Mouse (Mus musculus): ENCODE measurements at regions not wholly inside any gene's neighbourhood (a gene's known extent, or its start where the extent isn't known, plus 50 kb on each side); places are given as distances from the start of the nearest gene placed in this dataset.

DNA sequence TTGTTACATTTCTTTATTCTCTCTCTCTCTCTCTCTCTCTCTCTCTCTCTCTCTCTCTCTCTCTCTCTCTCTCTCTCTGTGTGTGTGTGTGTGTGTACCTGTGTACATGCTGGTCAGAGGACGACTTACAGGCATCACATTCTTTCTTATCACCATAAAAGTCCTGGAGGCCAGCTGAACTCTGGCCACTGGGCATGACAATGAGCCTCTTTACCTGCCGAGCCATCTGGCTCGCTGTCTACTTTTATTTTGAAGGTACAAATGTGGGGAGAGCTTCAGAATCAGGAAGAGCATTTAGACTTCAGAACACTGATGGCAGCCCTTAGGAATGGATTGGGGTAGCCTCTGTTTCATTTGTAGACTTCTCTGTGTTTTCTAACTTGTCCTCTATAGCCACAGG is 171.0 kb downstream of the Zfp36l1 start:
- DNase-seq (ENCODE audit: low read depth) = no peak

DNA sequence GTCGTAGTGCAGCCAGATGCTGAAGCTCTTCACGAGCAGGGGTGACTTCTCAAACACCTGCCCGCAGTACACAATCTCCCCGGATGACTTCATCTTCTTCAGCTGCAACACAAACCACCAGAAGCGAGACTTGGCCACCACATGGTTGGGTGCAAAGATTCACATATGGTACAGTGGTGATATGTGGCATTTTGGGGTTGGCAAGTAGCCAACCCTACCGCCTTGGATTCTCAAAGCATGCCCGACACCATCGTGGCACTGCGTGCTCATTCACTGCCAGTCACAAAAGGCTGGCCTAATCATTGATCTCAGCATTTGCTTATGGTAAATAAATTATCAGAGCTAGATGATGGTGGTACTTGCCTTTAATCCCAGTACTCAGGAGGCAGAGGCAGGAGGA is 173.4 kb downstream of the Zfp36l1 start:
- DNase-seq (ENCODE audit: low read depth) = no peak

DNA sequence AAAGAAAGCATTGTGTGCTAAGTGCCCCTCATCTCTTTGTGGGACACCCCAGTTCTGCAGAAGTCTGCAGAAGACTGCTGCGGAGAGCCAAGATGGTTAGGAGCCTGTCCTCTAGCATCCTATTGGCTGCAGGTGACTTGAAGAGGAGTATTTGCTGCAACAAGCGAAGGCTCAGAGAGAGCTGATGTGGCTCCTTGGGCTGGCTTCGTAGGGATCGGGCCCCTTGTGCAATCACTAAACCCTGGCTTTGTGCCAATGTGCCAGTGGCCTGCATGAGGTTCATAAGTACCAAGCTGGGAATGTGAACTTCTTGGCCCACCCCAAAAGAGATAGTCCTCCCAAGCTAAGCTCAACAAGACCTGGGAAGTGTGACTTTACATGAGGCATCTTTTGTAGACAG is 174.9 kb downstream of the Zfp36l1 start:
- no peak for DNase-seq (ENCODE audit: low read depth)

DNA sequence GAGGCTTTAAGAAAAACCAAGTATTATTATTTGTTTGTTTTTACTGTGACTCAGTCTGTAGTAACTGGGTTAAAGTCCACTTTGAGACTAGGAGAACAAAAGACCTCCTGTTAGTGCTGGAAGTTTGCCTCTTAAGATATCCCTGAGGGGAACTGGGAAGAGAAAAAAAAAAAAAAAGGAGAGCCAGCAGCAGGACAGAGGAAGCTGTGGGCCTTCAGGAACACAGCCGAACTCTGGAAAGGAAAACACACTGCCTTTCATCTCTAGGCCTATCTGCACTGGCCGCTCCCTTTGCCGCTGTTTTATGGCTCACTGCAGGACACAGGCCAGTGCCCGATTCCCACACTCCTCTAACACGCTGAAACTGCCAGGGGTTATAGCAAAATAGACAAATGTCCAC is 176.1 kb downstream of the Zfp36l1 start:
- DNase-seq (ENCODE audit: low read depth) = no peak

DNA sequence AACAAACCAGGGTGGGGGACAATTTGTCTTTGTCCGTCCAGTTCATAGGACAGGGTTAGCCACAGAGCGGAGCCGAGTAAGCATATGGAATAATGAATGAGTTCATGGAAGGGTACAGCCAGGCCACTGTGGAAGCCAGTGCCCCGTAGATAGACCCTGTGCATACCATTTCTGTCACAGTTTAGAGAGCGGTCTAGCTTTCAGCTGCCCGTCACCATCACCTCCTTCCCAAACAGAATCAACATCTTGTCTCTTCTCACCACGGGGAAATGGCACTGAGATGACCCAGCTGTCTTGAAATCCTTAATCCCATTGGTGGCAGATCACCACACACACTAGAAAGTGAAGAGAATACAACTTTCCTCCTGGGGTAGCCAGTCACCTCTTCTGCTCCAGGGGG is 178.7 kb downstream of the Zfp36l1 start:
- DNase-seq (ENCODE audit: low read depth) = no peak

DNA sequence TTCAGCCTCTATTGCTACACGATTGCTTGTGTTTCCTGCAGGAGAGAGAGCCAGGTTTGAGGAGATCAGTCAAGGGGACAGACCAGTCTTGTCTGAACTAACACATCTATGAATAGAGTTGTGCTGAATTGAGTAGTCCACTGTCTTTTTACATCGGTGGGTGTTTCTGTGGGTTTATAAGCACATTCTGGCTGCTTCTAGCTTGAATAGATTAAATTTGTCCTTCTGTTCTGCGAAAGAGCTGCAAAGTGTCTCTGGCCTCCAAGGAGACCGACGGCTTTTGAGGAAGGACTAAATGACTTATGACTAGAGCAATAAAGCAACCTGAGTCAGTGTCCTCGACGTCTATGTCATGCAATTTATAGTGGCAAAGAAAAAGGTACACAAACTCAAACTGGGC is 179.9 kb downstream of the Zfp36l1 start:
- DNase-seq (ENCODE audit: low read depth) = no peak

DNA sequence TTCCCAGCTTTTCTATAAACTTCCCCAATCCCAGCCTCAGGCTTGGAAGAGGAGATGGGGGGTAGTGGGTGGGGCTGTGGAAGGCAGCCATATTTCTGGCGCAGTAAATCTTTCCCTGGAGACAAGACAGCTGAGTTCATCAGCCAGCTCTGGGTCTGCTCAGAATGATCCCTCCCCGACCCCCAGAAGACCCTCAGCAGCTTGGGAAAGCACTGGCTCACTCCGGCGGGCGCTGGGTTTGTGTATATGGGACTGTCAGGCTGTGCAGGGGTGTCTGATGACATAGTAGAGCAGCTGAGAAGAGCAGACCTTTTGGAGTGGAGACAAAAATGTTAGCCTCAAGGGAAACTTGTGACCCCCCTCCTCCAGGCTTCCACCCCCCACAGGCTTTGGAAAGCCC is 181.4 kb downstream of the Zfp36l1 start:
- DNase-seq (ENCODE audit: low read depth) = no peak

DNA sequence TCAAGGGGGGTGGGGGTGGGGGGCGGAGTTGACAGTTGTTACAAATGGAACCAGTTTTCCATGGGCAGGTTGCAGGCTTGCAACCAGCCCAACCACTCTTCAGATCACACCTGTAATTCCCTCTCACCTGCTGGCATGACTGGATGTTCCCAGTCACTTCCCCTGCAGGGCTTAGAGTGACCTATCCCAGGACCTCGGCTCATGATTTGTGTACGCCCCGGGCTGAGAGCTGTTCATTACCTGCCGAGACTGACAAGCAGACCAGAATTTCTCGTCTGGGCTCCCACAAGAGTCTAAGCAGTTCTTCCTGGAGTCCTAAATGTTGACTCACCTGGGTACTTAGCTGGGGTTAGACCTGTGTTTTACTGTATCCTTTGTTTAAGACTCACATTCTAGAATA is 183.0 kb downstream of the Zfp36l1 start:
- DNase-seq (ENCODE audit: low read depth) = no peak

DNA sequence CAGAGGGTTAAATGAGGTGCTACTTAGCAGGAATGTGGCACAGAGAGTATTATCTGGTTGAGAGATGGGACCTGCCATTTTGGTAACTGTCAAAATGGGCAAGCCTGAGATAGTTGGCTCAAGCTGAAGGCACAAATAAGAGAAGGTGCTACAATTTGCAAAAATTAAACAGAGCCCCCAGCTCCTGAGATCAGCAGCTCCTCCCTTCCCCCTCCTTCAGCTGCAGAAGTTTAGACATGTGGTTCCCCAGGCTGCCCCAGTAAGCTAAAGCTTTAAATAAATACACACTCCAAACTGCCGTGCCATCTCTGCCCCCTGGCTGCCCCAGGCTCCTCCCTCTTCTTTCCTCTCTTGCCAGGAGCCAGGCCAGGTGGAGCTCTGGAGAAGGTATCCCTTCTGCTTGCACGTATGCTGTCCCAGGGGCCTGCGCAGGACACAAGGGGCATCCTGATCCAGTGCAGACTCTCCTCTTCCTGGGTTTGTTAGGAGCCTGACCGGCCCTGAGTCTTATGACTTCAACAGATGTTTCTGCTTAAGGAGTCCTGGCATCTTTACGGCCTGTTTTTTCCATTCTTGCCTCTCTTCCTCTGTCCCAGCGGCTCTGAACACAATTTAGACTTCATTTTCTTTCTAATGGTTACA is 184.0 kb downstream of the Zfp36l1 start:
- DNase-seq (ENCODE audit: low read depth) = no peak

DNA sequence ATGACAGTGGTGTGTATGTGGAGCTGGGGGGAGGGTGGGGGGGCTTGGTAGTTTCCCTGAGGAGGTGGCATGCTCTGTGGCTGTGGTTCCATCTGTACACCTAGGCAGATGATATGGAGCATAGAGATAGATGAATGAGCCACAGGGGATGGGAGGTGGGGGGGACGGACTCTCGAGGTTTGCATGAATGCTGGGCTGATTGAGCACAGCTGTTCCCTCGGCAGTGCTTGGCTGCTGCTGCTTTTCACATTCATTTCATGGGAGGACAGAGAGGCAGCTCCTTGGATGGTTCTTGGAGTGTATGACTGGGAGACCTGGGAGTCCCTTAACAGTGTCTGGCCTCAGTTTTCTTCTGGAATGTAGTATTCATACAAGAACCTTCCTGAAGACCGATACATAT is 184.5 kb downstream of the Zfp36l1 start:
- DNase-seq (ENCODE audit: low read depth) = no peak

DNA sequence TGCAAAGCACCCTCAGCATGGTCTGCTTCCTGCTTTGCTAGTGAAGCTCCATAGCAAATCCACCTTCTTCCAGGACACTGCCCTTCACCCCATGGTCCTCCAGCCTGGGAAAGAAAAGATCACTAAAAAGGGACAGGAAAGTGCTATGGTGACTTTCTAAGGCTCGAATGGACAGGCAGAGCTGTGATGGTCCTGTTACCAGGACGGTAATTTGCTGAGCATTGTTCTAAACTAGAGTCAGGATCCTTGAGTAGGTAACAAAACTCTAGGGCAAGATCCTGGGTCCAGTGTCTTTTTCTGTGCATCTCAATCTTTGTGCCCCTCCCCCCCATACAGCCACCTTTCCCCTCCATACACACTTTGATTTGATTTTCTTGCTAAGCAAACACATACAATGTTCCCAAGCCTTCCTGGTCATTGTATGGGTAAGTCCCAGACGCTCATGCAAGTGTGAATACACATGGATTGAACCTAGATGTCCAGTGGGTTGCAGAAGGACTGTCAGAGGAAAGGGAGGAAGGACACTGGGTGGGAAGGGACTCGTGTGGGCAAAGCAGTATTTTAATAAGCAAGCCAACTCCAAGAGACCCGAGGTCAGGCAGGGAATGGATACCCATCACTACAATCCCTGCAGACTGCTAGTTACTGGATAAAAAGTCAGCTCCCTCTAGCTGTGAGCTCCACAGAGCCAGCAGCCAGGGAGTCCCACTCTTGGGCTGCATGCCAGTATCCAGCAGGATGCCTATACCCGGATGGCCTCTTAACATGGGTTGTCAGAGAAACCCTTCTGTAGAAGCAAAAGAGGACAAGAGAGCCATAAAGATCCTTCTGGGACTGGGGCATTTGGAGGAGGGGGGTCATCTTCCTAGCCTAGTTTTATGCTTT is 186.9 kb downstream of the Zfp36l1 start:
- no peak for DNase-seq (ENCODE audit: low read depth)

DNA sequence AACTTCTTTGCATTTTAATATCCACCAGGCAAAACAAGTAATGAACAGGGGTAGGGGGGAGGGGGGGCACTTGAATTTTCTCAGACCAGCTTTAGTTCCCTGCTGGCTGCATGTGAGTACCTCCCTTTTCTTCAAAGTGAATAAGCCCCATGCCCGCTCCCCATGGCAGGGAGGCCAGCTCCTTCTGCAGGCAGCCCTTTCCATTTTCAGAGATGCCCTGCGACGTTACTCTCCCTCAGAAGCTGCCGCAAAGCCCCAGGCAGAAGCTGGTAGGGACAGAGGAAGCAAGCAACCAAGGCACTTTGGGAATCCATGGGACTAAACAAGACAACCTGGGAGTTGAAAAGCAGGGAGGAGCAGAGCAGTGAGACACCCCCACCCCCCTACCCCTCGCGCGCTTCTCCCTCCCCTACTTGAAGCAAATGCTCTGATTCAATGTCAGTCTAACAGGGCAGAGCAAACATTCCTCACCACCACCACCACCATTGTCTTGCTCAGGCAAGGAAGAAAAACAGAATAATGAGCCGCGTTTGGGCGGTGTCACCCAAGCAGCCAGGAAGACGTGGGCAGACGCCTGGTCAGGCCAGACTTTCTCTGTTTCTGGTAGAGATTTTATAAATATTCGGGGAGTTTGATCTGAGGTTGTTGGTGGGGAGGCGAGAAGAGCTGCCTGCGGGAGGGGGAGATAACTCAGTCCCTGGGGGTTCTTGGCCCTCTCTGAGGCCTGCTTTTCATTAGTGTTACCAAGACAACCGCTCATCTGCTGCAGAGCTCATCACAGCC is 187.7 kb downstream of the Zfp36l1 start:
- DNase-seq (ENCODE audit: low read depth) = no peak

DNA sequence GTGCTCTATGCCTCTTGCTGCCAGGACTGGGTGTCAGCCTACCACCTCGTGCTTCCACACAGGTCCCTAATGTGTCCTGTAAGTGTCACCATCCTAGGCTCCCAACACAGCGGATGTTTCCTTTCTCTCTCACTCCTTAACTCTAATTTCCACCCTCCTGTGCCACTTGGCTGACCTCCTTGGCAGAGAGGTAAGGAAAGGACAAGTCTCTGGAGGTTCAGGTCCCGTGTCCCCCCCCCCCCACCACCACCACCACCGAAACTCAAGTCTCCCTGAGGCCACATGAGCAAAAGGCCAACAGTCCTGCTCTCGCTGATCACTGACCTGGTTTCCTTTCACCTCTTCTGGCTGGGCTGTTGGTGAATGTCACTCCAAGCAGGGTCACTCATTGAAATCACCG is 189.0 kb downstream of the Zfp36l1 start:
- DNase-seq (ENCODE audit: low read depth) = no peak

DNA sequence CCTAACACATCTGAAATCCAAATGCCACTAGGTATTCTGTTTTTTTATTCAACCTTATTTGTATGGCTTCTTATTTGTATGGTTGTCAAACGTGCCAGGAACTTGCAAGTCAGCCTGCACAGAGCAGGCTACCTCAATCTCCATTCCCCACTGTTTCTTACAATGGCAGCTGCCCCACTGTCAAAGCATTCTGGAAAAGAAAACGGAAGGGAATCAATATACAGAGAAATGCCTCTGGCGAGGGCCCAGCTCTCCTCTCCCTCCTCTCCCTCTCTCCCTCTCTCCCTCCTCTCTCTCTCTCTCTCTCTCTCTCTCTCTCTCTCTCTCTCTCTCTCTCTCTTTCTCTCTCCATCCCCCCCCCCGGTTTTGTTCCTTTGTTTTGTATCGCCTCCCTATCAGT is 191.0 kb downstream of the Zfp36l1 start:
- no peak for DNase-seq (ENCODE audit: low read depth)

DNA sequence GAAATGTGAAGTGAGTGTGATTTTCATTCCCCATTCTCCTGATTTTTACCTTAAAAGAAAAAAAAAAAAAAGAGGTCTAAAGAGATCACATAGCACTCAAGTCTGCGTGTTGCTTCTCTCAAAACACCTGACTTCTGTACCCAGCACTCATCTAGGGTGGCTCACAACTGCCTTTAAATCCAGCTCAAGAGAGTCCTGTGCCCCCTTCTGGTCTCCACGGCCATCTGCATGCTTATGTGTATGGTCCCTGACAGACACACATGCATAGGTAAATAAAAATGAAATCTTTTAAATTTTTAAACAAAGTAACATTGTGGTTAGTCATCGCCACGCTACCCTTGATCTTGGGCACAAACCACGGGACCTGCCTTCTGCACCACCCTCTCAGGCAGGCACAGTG is 193.8 kb downstream of the Zfp36l1 start:
- DNase-seq (ENCODE audit: low read depth) = peak; percentile 39

DNA sequence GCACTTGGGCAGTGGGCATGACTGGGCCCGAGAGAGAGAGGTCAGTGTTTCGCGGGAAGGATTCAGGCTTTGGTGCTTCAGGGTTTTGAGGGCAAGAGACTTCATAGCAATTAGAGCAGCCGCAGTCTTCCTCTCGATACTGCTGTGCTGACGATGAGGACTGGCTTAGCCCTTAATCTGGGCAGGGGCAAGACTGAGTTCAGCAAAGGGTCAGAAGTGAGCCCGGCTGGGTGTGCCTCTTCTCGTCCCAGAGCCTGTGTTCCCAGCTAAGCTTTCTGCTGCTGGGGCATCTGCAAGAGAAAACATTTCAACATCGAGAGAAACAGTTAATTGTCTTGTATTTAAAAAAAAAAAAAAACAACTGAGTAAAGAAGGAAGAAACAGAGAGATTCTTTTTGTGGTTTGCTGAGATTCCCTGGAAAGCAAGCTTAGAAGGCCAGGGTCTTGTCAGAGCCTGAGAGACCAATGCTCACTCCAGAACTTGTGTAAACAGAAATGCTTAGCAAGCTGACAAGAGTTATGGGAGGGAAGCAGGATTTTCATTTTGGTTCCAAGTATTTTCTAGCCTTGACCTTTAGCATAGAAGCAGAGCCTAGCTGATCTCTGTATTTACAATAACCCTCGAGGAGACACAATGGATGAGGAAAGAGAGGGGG is 195.1 kb downstream of the Zfp36l1 start:
- DNase-seq (ENCODE audit: low read depth) = no peak

DNA sequence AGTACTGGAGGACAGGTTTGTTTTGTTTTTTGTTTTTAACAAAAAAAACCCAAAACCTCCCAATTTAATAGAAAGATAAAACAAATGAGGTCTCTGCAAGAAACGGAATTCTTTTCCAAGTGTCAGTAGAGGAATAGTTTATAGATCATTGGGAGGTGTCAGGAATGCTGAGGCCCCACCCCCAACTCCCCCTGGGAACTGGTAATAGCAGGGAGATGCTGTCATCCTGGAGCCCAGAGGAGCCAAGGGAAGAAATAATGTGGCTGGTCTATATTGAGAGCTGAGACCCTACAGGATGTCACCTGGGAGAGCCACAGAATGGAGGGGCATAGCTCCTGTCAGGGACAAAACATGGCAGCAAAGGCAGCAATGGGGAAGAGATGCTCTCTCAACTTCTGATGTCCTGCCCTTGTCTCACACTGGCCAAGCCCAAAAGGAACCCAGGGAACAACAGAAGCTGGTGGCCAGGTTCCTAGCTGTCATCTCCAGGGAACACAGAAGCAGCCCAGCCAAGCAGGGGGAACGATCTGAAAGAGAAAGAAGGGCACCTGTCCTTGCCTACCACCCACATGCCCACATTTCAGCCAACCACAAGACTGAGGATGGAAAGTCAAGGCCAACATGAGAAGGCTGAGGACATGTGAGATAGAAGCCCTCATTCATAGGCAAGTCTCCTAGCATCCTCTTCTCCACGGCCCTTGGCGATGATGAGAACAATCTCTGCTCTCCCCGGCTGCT is 195.7 kb downstream of the Zfp36l1 start:
- no peak for DNase-seq (ENCODE audit: low read depth)

DNA sequence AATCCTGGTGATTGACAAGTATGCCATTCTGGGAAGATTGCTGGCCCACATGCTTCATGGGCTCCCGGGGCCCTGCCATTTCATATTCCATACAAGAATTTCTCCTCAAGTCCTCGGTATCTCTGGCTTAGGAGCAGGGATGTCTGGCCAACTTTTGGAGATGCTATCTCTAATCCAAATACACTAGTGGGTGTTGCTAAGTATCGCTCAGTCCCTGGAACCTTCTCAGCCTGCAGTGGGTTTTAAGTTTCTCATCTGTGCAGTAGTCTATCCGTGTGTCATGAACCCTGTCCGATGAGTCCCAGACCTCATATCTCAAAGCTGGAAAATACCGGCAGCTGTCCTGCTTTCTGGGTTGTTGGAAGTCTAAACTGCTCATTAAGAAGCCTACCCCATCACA is 198.9 kb downstream of the Zfp36l1 start:
- no peak for DNase-seq (ENCODE audit: low read depth)

DNA sequence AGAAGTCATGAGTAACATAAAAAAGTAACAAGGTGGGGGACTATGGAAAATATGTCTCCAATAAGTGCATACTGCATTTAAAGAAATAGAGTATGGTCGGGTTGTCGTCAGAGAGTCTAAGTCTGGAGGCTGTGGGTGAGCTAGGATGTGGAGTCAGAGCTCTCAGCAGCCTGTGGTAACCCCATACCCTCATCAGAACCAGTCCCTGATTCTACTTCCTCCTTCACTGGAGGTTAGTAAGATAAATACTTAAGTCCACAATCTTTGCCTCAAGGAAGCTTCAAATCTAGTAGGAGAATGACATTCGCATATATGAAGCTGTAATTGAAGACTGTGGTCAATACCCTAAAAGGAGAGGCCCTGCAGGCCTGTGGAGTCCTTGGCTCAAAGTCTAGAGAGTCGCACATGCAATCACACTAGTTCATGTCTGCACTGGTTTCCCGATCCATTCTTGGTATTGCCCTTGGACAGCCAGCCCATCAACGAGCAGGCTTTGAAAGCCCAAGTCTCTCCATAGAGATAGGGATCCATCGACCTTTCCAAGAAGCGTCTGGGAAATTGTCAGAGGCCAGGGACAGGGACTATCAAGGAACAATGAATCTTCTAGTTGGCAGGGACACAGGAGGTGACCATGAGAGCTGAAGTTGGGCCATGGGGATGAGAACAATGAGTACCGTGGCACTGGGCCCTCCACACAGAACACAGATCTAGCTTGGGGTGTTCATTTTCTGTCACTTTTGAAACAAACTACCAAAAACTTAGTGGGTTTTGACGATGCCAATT is 200.3 kb downstream of the Zfp36l1 start:
- DNase-seq (ENCODE audit: low read depth) = no peak

DNA sequence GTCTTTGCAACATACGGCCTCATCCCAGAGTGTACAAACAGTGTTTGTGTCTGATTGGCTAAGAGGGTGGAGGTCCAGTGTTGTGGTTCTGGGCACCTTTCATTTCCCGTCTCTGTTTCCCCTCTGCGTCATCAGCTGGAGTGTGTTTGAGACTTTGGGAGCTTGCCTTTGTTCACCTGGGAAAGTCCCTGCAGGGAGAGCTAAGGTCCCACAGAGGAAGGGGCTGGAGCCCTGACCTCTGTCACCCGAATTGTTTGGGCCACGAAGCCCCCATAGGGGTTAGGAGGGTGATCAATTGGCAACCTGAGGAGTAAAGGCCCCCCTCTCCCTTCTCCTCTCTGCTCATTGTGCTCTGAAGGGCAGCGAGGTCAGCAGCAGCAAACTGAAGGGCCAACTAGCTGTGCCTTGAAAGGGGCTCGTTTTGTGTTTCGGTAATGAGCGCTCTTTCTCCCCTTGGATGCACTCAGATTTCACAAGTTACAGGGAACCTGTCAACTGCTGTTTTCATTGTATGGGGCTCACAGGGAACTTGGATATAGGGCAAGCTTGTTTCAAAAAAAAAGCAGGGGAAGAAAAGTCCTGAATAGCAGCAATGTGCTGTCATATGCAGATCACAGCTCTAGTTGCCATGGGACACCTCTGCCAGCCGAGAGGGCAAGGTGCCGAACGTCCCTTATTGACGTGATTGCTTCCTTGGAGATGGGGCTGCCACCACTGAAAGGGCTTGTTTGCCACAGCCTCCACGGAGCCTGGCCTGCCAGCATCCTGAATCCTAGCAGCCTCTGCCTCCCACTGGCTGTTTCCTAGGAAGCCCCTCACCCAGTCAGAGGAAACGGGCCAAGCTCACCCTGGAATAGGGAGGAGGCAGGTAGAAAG is 201.7 kb downstream of the Zfp36l1 start:
- DNase-seq (ENCODE audit: low read depth) = no peak

Data from naive thymus-derived CD4-positive, alpha-beta T cell, adult 2 months (primary cell).